Mouse (Mus musculus): Measurements from ENCODE around the gene Aldh3b1. TPM values are rescaled to one million over a fixed set of nuclear protein-coding genes. Genes with fewer than 3 reads are reported as not detected.

The Aldh3b1 gene
- polyA plus RNA-seq, 1 experiment from 2014 or later, result 5.1 TPM

GRCm38 (mm10) chr19:3916727-3917126 is 12.9 kb downstream of the Aldh3b1 start:
- no peak overlapping the region for H3K27ac ChIP-seq (ENCODE audit: low read length)
- H3K4me1 ChIP-seq (ENCODE audit: insufficient read depth, low read length), result peaks cover 14% of the 10 kb centered on the region
- 74% methylated on average over 11 of the region's 11 CpGs for WGBS
- no peaks in the 10 kb centered on the region for H3K9me3 ChIP-seq (ENCODE audit: low read length)
- no peaks in the 10 kb centered on the region for H3K36me3 ChIP-seq (ENCODE audit: insufficient read depth, low read length)
- no peak for ATAC-seq (ENCODE audit: low FRiP score, low TSS enrichment)
- no peak overlapping the region for H3K4me3 ChIP-seq (ENCODE audit: low read length)
- H3K27me3 ChIP-seq (ENCODE audit: insufficient read depth, low read length), result no peaks in the 10 kb centered on the region
- H3K4me2 ChIP-seq (replicated peaks; ENCODE audit: low read depth, low read length), result no peak overlapping the region
- no peak overlapping the region for H3K9ac ChIP-seq (replicated peaks; ENCODE audit: low read length)

- WGBS, result 91% methylated on average over 5 of the region's 5 CpGs
- Histone ChIP-seq H3K4me1 (ENCODE audit: insufficient read depth, low read length) (peaks cover 18% of the 10 kb centered on the region), H3K9me3 (ENCODE audit: low read length) (no peaks in the 10 kb centered on the region), H3K9ac (replicated peaks; ENCODE audit: low read length) (no peak overlapping the region), H3K36me3 (ENCODE audit: insufficient read depth, low read length) (peaks cover 16% of the 10 kb centered on the region), H3K27ac (ENCODE audit: low read length) (no peak overlapping the region), H3K27me3 (ENCODE audit: insufficient read depth, low read length) (no peaks in the 10 kb centered on the region), H3K4me2 (replicated peaks; ENCODE audit: low read depth, low read length) (no peak overlapping the region), H3K4me3 (ENCODE audit: low read length) (no peak overlapping the region)
- no peak for ATAC-seq (ENCODE audit: low FRiP score, low TSS enrichment)
These were observed 15.1 kb downstream of the Aldh3b1 start for GRCm38 (mm10) chr19:3914535-3914934.

GRCm38 (mm10) chr19:3913692-3914091 is 15.9 kb downstream of the Aldh3b1 start:
- Histone ChIP-seq H3K27ac (ENCODE audit: low read length) (peak overlapping the region; percentile 75; the same call in 1 of the 2 replicates), H3K27me3 (ENCODE audit: insufficient read depth, low read length) (no peaks in the 10 kb centered on the region), H3K36me3 (ENCODE audit: insufficient read depth, low read length) (peaks cover 24% of the 10 kb centered on the region), H3K4me3 (ENCODE audit: low read length) (peak overlapping the region; percentile 54), H3K4me1 (ENCODE audit: insufficient read depth, low read length) (peaks cover 18% of the 10 kb centered on the region), H3K4me2 (replicated peaks; ENCODE audit: low read depth, low read length) (peak overlapping the region; percentile 80), H3K9ac (replicated peaks; ENCODE audit: low read length) (peak overlapping the region; percentile 66), H3K9me3 (ENCODE audit: low read length) (no peaks in the 10 kb centered on the region)
- ATAC-seq (ENCODE audit: low FRiP score, low TSS enrichment), result no peak
- 84% methylated on average over 8 of the region's 8 CpGs for WGBS

- H3K36me3 ChIP-seq (ENCODE audit: insufficient read depth, low read length), result peaks cover 29% of the 10 kb centered on the region
- H3K9ac ChIP-seq (replicated peaks; ENCODE audit: low read length), result peak within 1 kb of the TSS; percentile 80
- peaks cover 21% of the 10 kb centered on the region for H3K4me1 ChIP-seq (ENCODE audit: insufficient read depth, low read length)
- peak within 1 kb of the TSS; percentile 80 for H3K4me2 ChIP-seq (replicated peaks; ENCODE audit: low read depth, low read length)
- H3K9me3 ChIP-seq (ENCODE audit: low read length), result no peaks in the 10 kb centered on the region
- ATAC-seq (ENCODE audit: low FRiP score, low TSS enrichment), result peak; percentile 98
- H3K27me3 ChIP-seq (ENCODE audit: insufficient read depth, low read length), result no peaks in the 10 kb centered on the region
- under 1% methylated on average over 43 of the region's 43 CpGs for WGBS
- H3K4me3 ChIP-seq (ENCODE audit: low read length), result peak within 1 kb of the TSS; percentile 72
- peak within 1 kb of the TSS; percentile 88 for H3K27ac ChIP-seq (ENCODE audit: low read length)
These were observed 17.0 kb downstream of the Aldh3b1 start, which contains the start of gene Ndufs8 for GRCm38 (mm10) chr19:3912337-3913204. Gene Ndufs8, minus strand, starts transcription at chr19:3912774.

- Histone ChIP-seq H3K4me1 (ENCODE audit: insufficient read depth, low read length) (peaks cover 40% of the 10 kb centered on the region), H3K9ac (replicated peaks; ENCODE audit: low read length) (no peak overlapping the region), H3K4me2 (replicated peaks; ENCODE audit: low read depth, low read length) (no peak overlapping the region), H3K9me3 (ENCODE audit: low read length) (no peaks in the 10 kb centered on the region), H3K27me3 (ENCODE audit: insufficient read depth, low read length) (no peaks in the 10 kb centered on the region), H3K4me3 (ENCODE audit: low read length) (no peak overlapping the region), H3K36me3 (ENCODE audit: insufficient read depth, low read length) (peaks cover 29% of the 10 kb centered on the region), H3K27ac (ENCODE audit: low read length) (no peak overlapping the region)
- 69% methylated on average over 5 of the region's 5 CpGs for WGBS
- no peak for ATAC-seq (ENCODE audit: low FRiP score, low TSS enrichment)
These were observed 19.4 kb downstream of the Aldh3b1 start for GRCm38 (mm10) chr19:3910206-3910605.

- Histone ChIP-seq H3K27ac (ENCODE audit: low read length) (no peak overlapping the region; the same call in 1 of the 2 replicates), H3K9ac (replicated peaks; ENCODE audit: low read length) (peak overlapping the region; percentile 78; the same call in 1 of the 2 replicates), H3K4me3 (ENCODE audit: low read length) (0 out of 2 replicates have a peak overlapping the region, but pooled peaks have one; percentile 70)
These were observed 21.5 kb downstream of the Aldh3b1 start for GRCm38 (mm10) chr19:3907876-3908660.

GRCm38 (mm10) chr19:3906795-3907786 is 22.5 kb downstream of the Aldh3b1 start, which contains the start of gene Tcirg1:
Gene Tcirg1, minus strand, starts transcription at chr19:3907133.
- Histone ChIP-seq H3K9ac (replicated peaks; ENCODE audit: low read length) (peak within 1 kb of the TSS; percentile 78), H3K4me3 (ENCODE audit: low read length) (peak within 1 kb of the TSS; percentile 70), H3K27ac (ENCODE audit: low read length) (peak within 1 kb of the TSS; percentile 93), H3K36me3 (ENCODE audit: insufficient read depth, low read length) (peaks cover 48% of the 10 kb centered on the region), H3K27me3 (ENCODE audit: insufficient read depth, low read length) (no peaks in the 10 kb centered on the region), H3K4me2 (replicated peaks; ENCODE audit: low read depth, low read length) (peak within 1 kb of the TSS; percentile 83), H3K9me3 (ENCODE audit: low read length) (no peaks in the 10 kb centered on the region), H3K4me1 (ENCODE audit: insufficient read depth, low read length) (peaks cover 45% of the 10 kb centered on the region)
- WGBS, result 3% methylated on average over 35 of the region's 36 CpGs
- ATAC-seq (ENCODE audit: low FRiP score, low TSS enrichment), result peak; percentile 88

More at GRCm38 (mm10) chr19:3907876-3908660, 21.5 kb downstream of the Aldh3b1 start:
- 63% methylated on average over 8 of the region's 8 CpGs for WGBS
- peaks cover 39% of the 10 kb centered on the region for H3K36me3 ChIP-seq (ENCODE audit: insufficient read depth, low read length)
- peak overlapping the region; percentile 83 for H3K4me2 ChIP-seq (replicated peaks; ENCODE audit: low read depth, low read length)
- no peaks in the 10 kb centered on the region for H3K27me3 ChIP-seq (ENCODE audit: insufficient read depth, low read length)
- no peak for ATAC-seq (ENCODE audit: low FRiP score, low TSS enrichment)
- H3K9me3 ChIP-seq (ENCODE audit: low read length), result no peaks in the 10 kb centered on the region
- H3K4me1 ChIP-seq (ENCODE audit: insufficient read depth, low read length), result peaks cover 46% of the 10 kb centered on the region

GRCm38 (mm10) chr19:3906326-3906725 is 23.3 kb downstream of the Aldh3b1 start:
- H3K27me3 ChIP-seq (ENCODE audit: insufficient read depth, low read length), result no peaks in the 10 kb centered on the region
- WGBS, result 19% methylated on average over 10 of the region's 10 CpGs
- H3K36me3 ChIP-seq (ENCODE audit: insufficient read depth, low read length), result peaks cover 56% of the 10 kb centered on the region
- peak overlapping the region; percentile 93 for H3K27ac ChIP-seq (ENCODE audit: low read length)
- peak overlapping the region; percentile 70 for H3K4me3 ChIP-seq (ENCODE audit: low read length)
- H3K4me2 ChIP-seq (replicated peaks; ENCODE audit: low read depth, low read length), result peak overlapping the region; percentile 83
- no peaks in the 10 kb centered on the region for H3K9me3 ChIP-seq (ENCODE audit: low read length)
- peak overlapping the region; percentile 78 for H3K9ac ChIP-seq (replicated peaks; ENCODE audit: low read length)
- ATAC-seq (ENCODE audit: low FRiP score, low TSS enrichment), result 0 out of 2 replicates have a peak, but pooled peaks have one; percentile 1
- peaks cover 38% of the 10 kb centered on the region for H3K4me1 ChIP-seq (ENCODE audit: insufficient read depth, low read length)
